In the genomic region with DNA sequence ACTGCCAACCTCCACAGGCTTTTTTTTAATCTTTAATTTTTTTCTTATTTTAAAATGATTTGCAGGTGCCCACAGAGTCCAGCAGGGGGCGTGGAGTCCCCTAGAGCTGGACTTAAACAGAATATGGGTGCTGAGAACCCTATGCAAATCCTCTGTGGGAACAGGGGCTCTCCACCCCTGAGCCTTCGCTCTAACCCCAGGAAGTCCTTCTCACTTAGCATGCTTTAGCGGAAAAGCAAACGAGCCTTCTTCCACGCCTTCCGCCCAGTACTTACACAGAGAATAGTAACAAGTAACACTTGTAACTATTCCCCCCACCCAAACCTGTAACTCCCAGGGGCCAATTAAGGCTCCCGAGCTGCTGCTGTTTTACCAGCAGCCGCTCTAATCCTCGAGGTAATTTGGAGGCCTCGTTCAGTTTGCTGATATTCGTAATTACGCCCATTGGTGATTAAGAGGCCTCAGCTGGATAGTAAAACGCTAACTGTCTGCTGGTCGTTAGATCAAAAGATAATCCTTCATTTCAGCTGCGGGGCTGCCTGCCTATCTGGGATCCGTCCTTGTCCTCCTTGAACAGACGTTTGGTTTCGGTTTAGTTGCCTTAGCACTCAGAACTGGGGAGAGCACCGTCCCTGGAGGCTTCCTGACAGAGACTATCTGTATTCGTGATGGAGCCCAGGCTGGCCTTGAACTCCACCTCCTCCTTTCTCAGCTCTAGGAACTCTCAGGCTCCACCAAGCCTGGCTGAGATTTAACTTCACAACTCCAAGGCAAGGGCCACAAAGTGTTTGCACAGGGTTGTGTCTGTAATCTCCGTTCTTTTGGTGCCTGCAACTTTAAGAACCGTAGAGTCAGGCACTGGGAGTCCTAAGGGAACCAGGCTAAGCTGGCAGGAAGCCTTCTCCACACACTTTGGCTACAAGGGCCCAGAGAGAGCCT, we compare ENCODE assay signal across 8 mouse cellular contexts. TPM values are rescaled to one million over a fixed set of nuclear protein-coding genes. Genes with fewer than 3 reads are reported as not detected.
A peak's percentile ranks its signal among the peaks of the same experiment; 100 is the strongest.
DNase-seq lines count a peak whose midpoint lies in the region; ATAC-seq and TF ChIP-seq lines count a peak whose summit lies in the region.

No protein-coding gene starts in this region.

- TF ChIP-seq EP300 in liver, postnatal 0 days (IDR thresholded peaks at IDR 0.05; ENCODE audit: low read depth), result no peak

- no peak overlapping the region for H3K27ac ChIP-seq in spleen, adult 2 months (ENCODE audit: insufficient read depth, low read length)
- no peak overlapping the region for H3K27ac ChIP-seq in heart, embryonic 11.5 days (ENCODE audit: low read depth, low read length)
- no peak overlapping the region for H3K27ac ChIP-seq in liver, postnatal 0 days (ENCODE audit: low read depth)

- no peaks in the 10 kb centered on the region for H3K4me1 ChIP-seq in spleen, adult 2 months (ENCODE audit: control insufficient read depth, insufficient read depth, insufficient read length)
- no peaks in the 10 kb centered on the region for H3K4me1 ChIP-seq in heart, embryonic 11.5 days (ENCODE audit: control insufficient read depth, insufficient read depth, low read length)
- no peaks in the 10 kb centered on the region for H3K4me1 ChIP-seq in liver, postnatal 0 days (ENCODE audit: insufficient read depth)

- no peak for TF ChIP-seq POLR2A in spleen, adult 2 months (IDR thresholded peaks at IDR 0.05; ENCODE audit: low read depth, low read length)

- WGBS in spleen, adult 2 months, result 65% methylated on average over 22 of the region's 22 CpGs
- WGBS in heart, embryonic 11.5 days (ENCODE audit: insufficient replicate concordance), result 16% methylated on average over 22 of the region's 22 CpGs
- WGBS in liver, postnatal 0 days (ENCODE audit: insufficient replicate concordance), result 30% methylated on average over 22 of the region's 22 CpGs

- no peak for ATAC-seq in heart, embryonic 11.5 days (replicated peaks; ENCODE audit: insufficient number of reproducible peaks, low FRiP score, low TSS enrichment)
- ATAC-seq in liver, postnatal 0 days, result no peak

- peak; percentile 8; the same call in 1 of the 2 replicates for TF ChIP-seq CTCF in spleen, adult 2 months (IDR thresholded peaks at IDR 0.05; ENCODE audit: extremely low read depth, insufficient read depth, insufficient read length, insufficient replicate concordance)
- TF ChIP-seq CTCF in liver, postnatal 0 days (IDR thresholded peaks at IDR 0.05; ENCODE audit: low read depth), result peak; percentile 50

- no peak overlapping the region for H3K4me3 ChIP-seq in spleen, adult 2 months (ENCODE audit: extremely low read depth, insufficient read depth, insufficient read length)
- H3K4me3 ChIP-seq in heart, embryonic 11.5 days (ENCODE audit: low read depth, low read length), result no peak overlapping the region
- no peak overlapping the region for H3K4me3 ChIP-seq in liver, postnatal 0 days (ENCODE audit: low read depth, low read length)

- H3K4me2 ChIP-seq in heart, embryonic 11.5 days, result peak overlapping the region; percentile 39
- H3K4me2 ChIP-seq in liver, postnatal 0 days (ENCODE audit: low read depth, low read length), result no peak overlapping the region; the same call in 1 of the 2 replicates

- peak; percentile 54 for DNase-seq in embryo, embryonic 10.5 days (ENCODE audit: low spot score)
- no peak for DNase-seq in embryo, embryonic 9.5 days (ENCODE audit: extremely low spot score)
- DNase-seq in spleen, adult 2 months (ENCODE audit: low read depth in 1 of 2, low spot score in 2 of 2), result no peak
- no peak for DNase-seq in spleen, postnatal 4 days (ENCODE audit: low spot score in 2 of 2)
- no peak for DNase-seq in liver, postnatal 0 days
- DNase-seq in thymus, postnatal 25 days, result no peak
- no peak for DNase-seq in natural killer cell, adult 2 months (ENCODE audit: low spot score in 2 of 2)

- no peaks in the 10 kb centered on the region for H3K36me3 ChIP-seq in spleen, adult 2 months (ENCODE audit: control insufficient read depth, insufficient read depth, low read length)
- H3K36me3 ChIP-seq in heart, embryonic 11.5 days (ENCODE audit: control insufficient read depth, insufficient read depth, low read length), result no peaks in the 10 kb centered on the region
- no peaks in the 10 kb centered on the region for H3K36me3 ChIP-seq in liver, postnatal 0 days (replicated peaks; ENCODE audit: insufficient read depth, low read length)

- no peaks in the 10 kb centered on the region for H3K27me3 ChIP-seq in spleen, adult 2 months (ENCODE audit: control insufficient read depth, insufficient read depth, low read length)
- peaks cover 8% of the 10 kb centered on the region; the same call in 1 of the 2 replicates for H3K27me3 ChIP-seq in heart, embryonic 11.5 days (ENCODE audit: control insufficient read depth, insufficient read depth, low read length)
- no peaks in the 10 kb centered on the region for H3K27me3 ChIP-seq in liver, postnatal 0 days (ENCODE audit: insufficient read depth, low read length)

- no peaks in the 10 kb centered on the region for H3K9me3 ChIP-seq in heart, embryonic 11.5 days (replicated peaks; ENCODE audit: control insufficient read depth, low read length)
- no peaks in the 10 kb centered on the region for H3K9me3 ChIP-seq in liver, postnatal 0 days (ENCODE audit: low read length)

- H3K9ac ChIP-seq in heart, embryonic 11.5 days (ENCODE audit: low read depth, low read length), result no peak overlapping the region
- no peak overlapping the region for H3K9ac ChIP-seq in liver, postnatal 0 days (replicated peaks)

RNA-seq across cellular contexts. Expression of a gene that starts 8.0 kb away (rescaled TPM):
- 1.2 and 1.7 TPM in 2 replicates for polyA plus RNA-seq in spleen, adult 2 months (2012; rRNA removed)
- 0.35 and 1.3 TPM in 2 replicates for polyA plus RNA-seq in heart, embryonic 11.5 days (2014; fragmentation: Nextera tagmentation; extraction: Ambion mirVana)
- 0.28 and 0.37 TPM in 2 replicates for polyA plus RNA-seq in liver, postnatal 0 days (2015; fragmentation: Nextera tagmentation; extraction: Ambion mirVana)

RNA-seq across cellular contexts. Expression of a gene that starts 23.4 kb away (rescaled TPM):
- polyA plus RNA-seq in spleen, adult 2 months (2012; rRNA removed), result not detected in 2 replicates
- not detected in 2 replicates for polyA plus RNA-seq in heart, embryonic 11.5 days (2014; fragmentation: Nextera tagmentation; extraction: Ambion mirVana)
- not detected in 2 replicates for polyA plus RNA-seq in liver, postnatal 0 days (2015; fragmentation: Nextera tagmentation; extraction: Ambion mirVana)
